Mouse (Mus musculus): ENCODE results near the gene Agfg1. TPM values are rescaled to one million over a fixed set of nuclear protein-coding genes. Genes with fewer than 3 reads are reported as not detected.

The Agfg1 gene
- total RNA-seq, 2 experiments from 2014 or later, result 30.7 to 32.2 TPM

- intact Hi-C loops (cut with DNase I), result no loop called here
Measured at GRCm38 (mm10) chr1:82821846-82822245, 17.4 kb upstream of the Agfg1 start.

DNA sequence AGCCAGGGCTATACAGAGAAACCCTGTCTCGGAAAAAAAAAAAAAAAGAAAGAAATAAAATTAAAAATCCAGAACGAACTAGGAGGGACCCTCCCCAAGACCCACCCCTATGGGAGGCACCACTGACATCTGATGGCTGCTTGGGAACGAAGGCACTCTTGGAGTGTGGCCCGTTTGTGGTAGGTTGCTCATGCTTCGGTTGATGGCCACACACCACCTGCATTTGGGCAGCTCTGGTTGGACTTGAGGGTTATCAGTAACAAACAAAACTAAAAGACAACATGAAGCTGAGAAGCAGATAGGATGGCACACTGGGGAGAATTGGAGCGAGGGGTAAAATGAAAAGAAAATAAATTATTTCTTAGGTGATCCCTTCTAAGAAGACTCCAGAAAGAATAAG is 15.1 kb upstream of the Agfg1 start:
- no peak for DNase-seq (ENCODE audit: low spot score)
- intact Hi-C loops (cut with DNase I), result no loop called here

More at GRCm38 (mm10) chr1:82821846-82822245, 17.4 kb upstream of the Agfg1 start:
- no peak for DNase-seq (ENCODE audit: low spot score)

DNA sequence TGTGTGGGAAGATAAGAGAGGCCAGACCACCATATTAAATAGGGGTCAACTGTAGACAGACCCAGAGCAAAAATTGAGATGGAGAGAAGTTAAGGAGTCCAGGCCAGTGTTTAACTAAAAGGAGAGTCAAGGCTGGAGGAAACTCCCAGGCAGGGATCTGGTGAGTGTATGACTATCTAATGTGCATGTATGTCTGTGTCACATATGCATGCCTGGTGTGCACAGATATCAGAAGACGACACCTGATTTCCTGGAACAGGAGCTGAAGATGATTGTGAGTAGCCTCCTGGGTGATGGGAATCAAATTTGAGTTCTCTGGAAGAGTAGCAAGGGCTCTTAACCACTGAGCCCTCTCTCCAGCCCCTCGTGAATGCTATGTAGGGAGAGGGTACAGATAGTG is 14.0 kb upstream of the Agfg1 start:
- intact Hi-C loops (cut with DNase I), result no loop called here
- no peak for DNase-seq (ENCODE audit: low spot score)

DNA sequence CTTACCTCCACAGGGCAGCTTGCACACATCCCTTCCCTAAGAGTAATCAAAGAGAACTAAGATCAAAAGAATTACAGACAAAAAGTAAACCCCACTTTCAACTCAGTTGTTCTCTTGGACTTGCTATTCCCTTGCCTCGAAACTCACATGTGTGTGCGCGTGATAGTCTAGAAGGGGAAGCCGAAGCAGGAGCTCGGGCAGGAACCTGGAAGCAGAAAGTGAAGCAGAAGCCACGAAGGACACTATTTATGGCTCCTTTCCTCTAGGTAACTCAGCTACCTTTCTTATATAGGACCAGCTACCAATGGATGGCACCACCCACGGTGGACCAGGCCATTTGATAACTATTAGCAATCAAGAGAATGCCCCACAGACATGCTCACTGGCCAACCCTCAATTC is 13.5 kb upstream of the Agfg1 start:
- no peak for DNase-seq (ENCODE audit: low spot score)
- intact Hi-C loops (cut with DNase I), result no loop called here

GRCm38 (mm10) chr1:82826911-82827310 is 12.4 kb upstream of the Agfg1 start:
- intact Hi-C loops (cut with DNase I), result no loop called here

DNA sequence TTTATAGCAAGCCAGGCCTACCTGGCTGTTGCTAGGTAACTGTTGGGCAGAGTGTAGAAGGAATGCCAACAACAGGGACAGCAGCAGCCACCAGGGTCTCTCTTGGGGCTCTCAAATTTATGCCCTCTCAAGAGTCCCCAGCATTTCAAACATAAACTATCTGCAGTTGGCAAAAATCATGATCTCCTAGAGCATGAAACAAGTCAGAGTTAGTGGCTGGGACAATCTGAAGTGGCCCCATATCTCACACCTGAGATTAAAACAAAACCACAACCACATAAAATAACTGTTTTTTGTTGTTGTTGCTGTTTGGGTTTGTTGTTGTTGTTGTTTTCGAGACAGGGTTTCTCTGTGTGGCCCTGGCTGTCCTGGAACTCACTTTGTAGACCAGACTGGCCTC is 8.5 kb upstream of the Agfg1 start:
- no peak for DNase-seq (ENCODE audit: low spot score)

More at GRCm38 (mm10) chr1:82826911-82827310, 12.4 kb upstream of the Agfg1 start:
- no peak for DNase-seq (ENCODE audit: low spot score)

GRCm38 (mm10) chr1:82831547-82832240 is 7.6 kb upstream of the Agfg1 start:
- no peak for DNase-seq (ENCODE audit: low spot score)
- intact Hi-C loops (cut with DNase I), result no loop called here

More for the DNA sequence above, 8.5 kb upstream of the Agfg1 start:
- intact Hi-C loops (cut with DNase I), result no loop called here

GRCm38 (mm10) chr1:82832495-82833021 is 6.7 kb upstream of the Agfg1 start:
- no peak for DNase-seq (ENCODE audit: low spot score)

GRCm38 (mm10) chr1:82833501-82833900 is 5.8 kb upstream of the Agfg1 start:
- no peak for DNase-seq (ENCODE audit: low spot score)
- intact Hi-C loops (cut with DNase I), result no loop called here

More at GRCm38 (mm10) chr1:82832495-82833021, 6.7 kb upstream of the Agfg1 start:
- intact Hi-C loops (cut with DNase I), result no loop called here

DNA sequence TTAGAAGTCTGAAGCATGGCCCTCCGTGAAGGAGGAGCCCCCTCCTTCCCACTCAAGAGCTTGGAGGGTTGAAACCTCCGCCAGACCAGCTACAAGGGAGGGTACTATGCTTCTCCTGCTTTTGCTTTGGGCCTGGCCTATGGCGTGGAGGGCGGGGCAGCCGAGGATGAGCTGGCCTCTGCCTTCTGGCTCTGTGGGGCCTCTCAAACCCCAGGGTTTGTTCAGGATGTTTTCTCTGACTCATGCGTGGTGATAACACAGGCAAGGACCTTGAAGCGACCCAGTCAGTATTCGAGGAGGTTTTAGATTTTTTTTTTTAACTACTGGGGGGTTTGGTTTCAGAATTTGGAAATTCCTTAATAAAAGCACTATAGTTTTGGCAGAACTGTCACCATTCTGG is 4.7 kb upstream of the Agfg1 start:
- DNase-seq (ENCODE audit: low spot score), result no peak

GRCm38 (mm10) chr1:82836342-82837217 is 2.7 kb upstream of the Agfg1 start:
- intact Hi-C loops (cut with DNase I), result no loop called here
- no peak for DNase-seq (ENCODE audit: low spot score)

More for the DNA sequence above, 4.7 kb upstream of the Agfg1 start:
- intact Hi-C loops (cut with DNase I), result no loop called here

- DNase-seq (ENCODE audit: low spot score), result no peak
- intact Hi-C loops (cut with DNase I), result no loop called here
Measured at GRCm38 (mm10) chr1:82837579-82837978, 1.7 kb upstream of the Agfg1 start.

DNA sequence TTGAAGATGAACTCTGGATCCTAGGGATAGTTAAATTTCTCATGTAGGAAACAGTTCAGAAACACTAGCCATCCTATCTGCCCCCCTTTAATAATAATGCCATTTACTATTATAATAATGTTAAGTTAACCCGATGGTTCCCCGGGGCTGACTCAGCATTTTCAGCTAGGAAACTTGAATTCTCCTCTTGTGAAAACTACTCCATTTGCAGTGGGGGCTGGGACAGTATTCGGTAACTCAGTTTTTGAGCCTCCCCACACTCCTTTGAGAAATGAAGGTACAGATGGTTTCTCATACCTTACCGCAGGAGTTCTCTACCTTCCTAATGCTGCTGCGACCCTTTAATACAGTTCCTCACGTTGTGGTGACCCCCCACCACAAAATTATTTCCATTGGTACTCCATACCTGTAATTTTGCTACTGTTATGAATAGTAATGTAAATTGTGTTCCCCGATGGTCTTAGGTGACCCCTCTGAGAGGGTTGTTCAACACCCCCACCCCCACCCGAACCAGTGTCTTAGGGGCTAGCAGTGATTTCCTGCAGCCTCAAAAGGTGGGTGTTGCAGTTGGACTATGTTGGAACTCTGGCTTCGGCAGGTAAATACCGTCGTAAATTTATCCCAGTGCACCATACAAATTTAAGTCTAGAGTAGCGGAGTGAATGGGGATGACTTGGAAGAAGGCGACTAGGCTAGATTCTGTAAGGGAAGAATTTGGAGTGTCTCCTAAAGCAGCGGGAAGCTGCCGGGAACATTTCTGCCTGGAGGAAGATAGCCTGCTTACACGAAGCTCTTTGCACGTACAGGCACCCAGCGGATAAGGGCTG is 601 bp upstream of the Agfg1 start:
- DNase-seq (ENCODE audit: low spot score), result no peak
- intact Hi-C loops (cut with DNase I), result loop anchor here (2.0 kb wide), 1 partner anchor 148 kb away; no protein-coding TSS in a partner anchor

DNA sequence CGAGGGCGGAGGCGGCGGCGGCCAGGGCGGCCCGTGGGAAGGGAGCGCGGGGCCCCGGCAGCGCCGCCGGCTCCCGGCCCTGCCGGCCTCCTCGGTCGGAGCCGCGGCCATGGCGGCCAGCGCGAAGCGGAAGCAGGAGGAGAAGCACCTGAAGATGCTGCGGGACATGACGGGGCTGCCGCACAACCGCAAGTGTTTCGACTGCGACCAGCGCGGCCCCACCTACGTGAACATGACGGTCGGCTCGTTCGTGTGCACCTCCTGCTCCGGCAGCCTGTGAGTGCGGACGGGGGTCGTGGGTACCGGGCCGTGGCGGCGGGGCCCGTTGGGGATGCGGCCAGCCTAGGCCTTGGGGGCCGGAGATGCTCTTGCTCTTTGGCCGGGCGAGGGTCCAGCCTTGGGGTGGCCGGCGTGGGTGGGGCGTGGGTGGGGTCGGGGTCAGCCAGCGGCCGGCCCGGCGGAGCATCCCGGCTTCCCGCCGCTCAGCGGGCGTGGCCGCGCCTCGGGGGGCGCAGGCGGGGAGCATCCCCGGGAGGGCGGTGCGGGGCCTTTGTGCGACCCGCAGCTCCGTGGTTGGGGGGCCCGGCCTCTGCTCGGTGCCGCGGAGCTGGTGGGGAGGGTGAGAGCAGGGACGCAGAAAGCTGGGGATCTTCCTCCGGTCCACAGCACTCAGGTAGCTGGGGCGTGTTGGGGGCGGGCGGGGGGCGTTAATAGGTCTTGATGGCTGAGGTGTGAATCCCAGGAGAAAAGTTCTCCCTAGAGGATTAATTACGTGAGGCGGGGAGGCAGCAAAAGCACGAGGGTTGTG is 535 bp downstream of the Agfg1 start:
- no peak for DNase-seq (ENCODE audit: low spot score)
- intact Hi-C loops (cut with DNase I), result loop anchor here (2.0 to 10.0 kb wide), 3 partner anchors 42 to 147 kb away; partner anchors contain the start of gene Mff

- intact Hi-C loops (cut with DNase I), result no loop called here
Measured at GRCm38 (mm10) chr1:82855729-82856128, 16.4 kb downstream of the Agfg1 start.

DNA sequence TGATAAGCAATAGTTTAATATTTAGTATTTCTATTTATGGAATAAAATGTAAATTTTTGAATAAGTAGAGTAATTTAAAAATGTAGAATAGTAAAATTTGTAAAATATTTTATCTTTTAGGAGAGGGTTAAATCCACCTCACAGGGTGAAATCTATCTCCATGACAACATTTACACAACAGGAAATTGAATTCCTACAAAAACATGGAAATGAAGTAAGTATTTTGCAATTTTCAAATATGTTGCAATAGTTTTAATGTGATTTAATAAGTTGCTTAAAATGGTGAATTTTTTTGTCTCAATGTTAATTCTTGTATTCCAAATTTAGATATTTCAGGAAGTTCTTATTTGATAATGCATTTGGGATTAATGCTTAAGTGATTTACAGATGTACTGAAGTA is 19.0 kb downstream of the Agfg1 start:
- intact Hi-C loops (cut with DNase I), result no loop called here
- DNase-seq (ENCODE audit: low spot score), result no peak

More at GRCm38 (mm10) chr1:82855729-82856128, 16.4 kb downstream of the Agfg1 start:
- DNase-seq (ENCODE audit: low spot score), result no peak

- DNase-seq (ENCODE audit: low spot score), result no peak
- intact Hi-C loops (cut with DNase I), result no loop called here
Measured at GRCm38 (mm10) chr1:82860391-82860790, 21.1 kb downstream of the Agfg1 start.

GRCm38 (mm10) chr1:82870202-82870601 is 30.9 kb downstream of the Agfg1 start:
- no peak for DNase-seq (ENCODE audit: low spot score)

DNA sequence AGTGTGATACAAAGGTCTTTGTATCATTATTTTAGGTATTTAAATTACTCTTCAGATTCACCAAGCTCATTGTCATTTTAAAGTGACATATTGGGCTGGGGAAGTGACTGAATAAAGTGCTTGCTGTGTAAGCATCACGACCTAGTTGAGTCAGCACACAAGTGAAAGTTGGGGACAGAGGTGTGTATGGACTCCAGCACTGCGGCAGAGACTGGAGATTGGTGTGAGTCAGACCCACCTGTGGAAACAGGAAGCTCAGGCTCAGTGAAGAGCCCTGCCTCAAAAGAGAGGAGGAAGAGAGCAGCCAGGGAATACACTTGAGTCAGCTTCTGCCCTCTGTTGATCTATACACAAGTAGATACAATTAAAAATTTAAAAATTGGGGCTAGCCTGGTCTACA is 39.9 kb downstream of the Agfg1 start:
- intact Hi-C loops (cut with DNase I), result no loop called here
- no peak for DNase-seq (ENCODE audit: low spot score)

More at GRCm38 (mm10) chr1:82870202-82870601, 30.9 kb downstream of the Agfg1 start:
- intact Hi-C loops (cut with DNase I), result no loop called here

Data from heart, postnatal 25 days (tissue).